8 mouse cellular contexts compared by ENCODE assay signal in genomic region chr10:79726090-79726489, GRCm38 (mm10). TPM values are rescaled to one million over a fixed set of nuclear protein-coding genes. Genes with fewer than 3 reads are reported as not detected.
DNase-seq lines count a peak whose midpoint lies in the region; ATAC-seq and TF ChIP-seq lines count a peak whose summit lies in the region.
"Had no signal": no experiment of that assay in that cellular context is flagged by ENCODE, and none has a peak within 500 bp of the region (broad histone marks: within the 10 kb centered on the region; RNA-seq: fewer than 3 reads in every experiment).

No protein-coding gene starts in this region.

- peak; percentile 90 for DNase-seq in midbrain, embryonic 11.5 days (ENCODE audit: low spot score, missing footprints)
- DNase-seq in ZHBTc4 (ENCODE audit: low read depth, low spot score) = peak; percentile 84
- DNase-seq in gastrocnemius, adult 2 months = peak; percentile 82
- no peak for DNase-seq in liver, embryonic 11.5 days (ENCODE audit: low spot score)
- peak; percentile 65 for DNase-seq in retina, postnatal 1 day
- no peak for DNase-seq in left cerebral cortex, adult 11 months (ENCODE audit: low spot score)

- H3K9ac ChIP-seq in midbrain, embryonic 11.5 days (ENCODE audit: low read length) = no peak overlapping the region
- no peak overlapping the region for H3K9ac ChIP-seq in midbrain, embryonic 13.5 days (replicated peaks)
- no peak overlapping the region for H3K9ac ChIP-seq in liver, embryonic 11.5 days (ENCODE audit: low read depth, low read length)

- H3K27ac ChIP-seq in midbrain, embryonic 11.5 days (ENCODE audit: low read depth, low read length) = no peak overlapping the region
- no peak overlapping the region for H3K27ac ChIP-seq in midbrain, embryonic 13.5 days
- no peak overlapping the region for H3K27ac ChIP-seq in gastrocnemius, adult 2 months
- no peak overlapping the region for H3K27ac ChIP-seq in liver, embryonic 11.5 days (ENCODE audit: low read depth, low read length)

- ATAC-seq in midbrain, embryonic 11.5 days (ENCODE audit: low FRiP score) = no peak
- no peak for ATAC-seq in midbrain, embryonic 13.5 days
- ATAC-seq in liver, embryonic 11.5 days (replicated peaks; ENCODE audit: low FRiP score) = peak; percentile 50

- no peak overlapping the region for H3K4me3 ChIP-seq in midbrain, embryonic 11.5 days (ENCODE audit: low read depth, low read length)
- no peak overlapping the region for H3K4me3 ChIP-seq in midbrain, embryonic 13.5 days (replicated peaks)
- H3K4me3 ChIP-seq in gastrocnemius, adult 2 months = no peak overlapping the region
- H3K4me3 ChIP-seq in liver, embryonic 11.5 days (ENCODE audit: low read depth, low read length) = no peak overlapping the region
- H3K4me3 ChIP-seq: myocyte had no signal

- H3K27me3 ChIP-seq in midbrain, embryonic 11.5 days (ENCODE audit: control insufficient read depth, insufficient read depth, low read length) = no peaks in the 10 kb centered on the region
- no peaks in the 10 kb centered on the region for H3K27me3 ChIP-seq in midbrain, embryonic 13.5 days
- H3K27me3 ChIP-seq in liver, embryonic 11.5 days (replicated peaks; ENCODE audit: control insufficient read depth, insufficient read depth, low read length) = no peaks in the 10 kb centered on the region

- no peak overlapping the region for H3K4me2 ChIP-seq in midbrain, embryonic 11.5 days
- H3K4me2 ChIP-seq in midbrain, embryonic 13.5 days (replicated peaks) = no peak overlapping the region
- no peak overlapping the region for H3K4me2 ChIP-seq in liver, embryonic 11.5 days

- TF ChIP-seq CTCF in gastrocnemius, adult 2 months (IDR thresholded peaks at IDR 0.05) = peak; percentile 74

- H3K9me3 ChIP-seq in midbrain, embryonic 11.5 days (ENCODE audit: control insufficient read depth, low read length) = no peaks in the 10 kb centered on the region
- no peaks in the 10 kb centered on the region for H3K9me3 ChIP-seq in midbrain, embryonic 13.5 days
- H3K9me3 ChIP-seq in liver, embryonic 11.5 days (ENCODE audit: control insufficient read depth, low read length) = no peaks in the 10 kb centered on the region

- 33% methylated on average over 11 of the region's 11 CpGs for WGBS in midbrain, embryonic 11.5 days
- 31% methylated on average over 11 of the region's 11 CpGs for WGBS in midbrain, embryonic 13.5 days
- 37% methylated on average over 11 of the region's 11 CpGs for WGBS in liver, embryonic 11.5 days

- intact Hi-C loops in gastrocnemius, adult 2 months (cut with DNase I) = no loop called here

- H3K36me3 ChIP-seq in midbrain, embryonic 11.5 days (ENCODE audit: control insufficient read depth, insufficient read depth, low read length) = no peaks in the 10 kb centered on the region
- peaks cover 5% of the 10 kb centered on the region; the same call in 1 of the 2 replicates for H3K36me3 ChIP-seq in midbrain, embryonic 13.5 days
- H3K36me3 ChIP-seq in liver, embryonic 11.5 days (ENCODE audit: control insufficient read depth, insufficient read depth, low read length) = no peaks in the 10 kb centered on the region

- H3K4me1 ChIP-seq in midbrain, embryonic 11.5 days (ENCODE audit: control insufficient read depth, insufficient read depth, low read length) = no peaks in the 10 kb centered on the region
- H3K4me1 ChIP-seq in midbrain, embryonic 13.5 days (replicated peaks) = no peaks in the 10 kb centered on the region
- H3K4me1 ChIP-seq in liver, embryonic 11.5 days (replicated peaks; ENCODE audit: control insufficient read depth, insufficient read depth, low read length) = no peaks in the 10 kb centered on the region

RNA-seq across cellular contexts. Expression of gene Hcn2, which starts 9.7 kb away (rescaled TPM):
- 0.22 TPM in 2 replicates for polyA plus RNA-seq in midbrain, embryonic 11.5 days (2014; fragmentation: Nextera tagmentation; extraction: Ambion mirVana)
- 0.18 and 0.43 TPM in 2 replicates for polyA plus RNA-seq in midbrain, embryonic 13.5 days (2015; fragmentation: Nextera tagmentation; extraction: Ambion mirVana)
- under 1 TPM; 0.47 to 0.84 TPM for total RNA-seq in gastrocnemius, adult 2 months (2021)
- not detected in 2 replicates for polyA plus RNA-seq in liver, embryonic 11.5 days (2014; fragmentation: Nextera tagmentation; extraction: Ambion mirVana)

RNA-seq across cellular contexts. Expression of gene Polrmt, which starts 20.3 kb away (rescaled TPM):
- polyA plus RNA-seq in midbrain, embryonic 11.5 days (2014; fragmentation: Nextera tagmentation; extraction: Ambion mirVana) = 28.5 and 31.2 TPM in 2 replicates
- 38.5 and 43.9 TPM in 2 replicates for polyA plus RNA-seq in midbrain, embryonic 13.5 days (2015; fragmentation: Nextera tagmentation; extraction: Ambion mirVana)
- 10 to 100 TPM; 27.0 to 40.8 TPM for total RNA-seq in gastrocnemius, adult 2 months (2021)
- polyA plus RNA-seq in liver, embryonic 11.5 days (2014; fragmentation: Nextera tagmentation; extraction: Ambion mirVana) = 36.5 and 41.5 TPM in 2 replicates

RNA-seq across cellular contexts. Expression of gene Bsg, which starts 21.8 kb away (rescaled TPM):
- 576 and 580 TPM in 2 replicates for polyA plus RNA-seq in midbrain, embryonic 11.5 days (2014; fragmentation: Nextera tagmentation; extraction: Ambion mirVana)
- 564 and 608 TPM in 2 replicates for polyA plus RNA-seq in midbrain, embryonic 13.5 days (2015; fragmentation: Nextera tagmentation; extraction: Ambion mirVana)
- 100 to 1,000 TPM; 650 to 652 TPM for total RNA-seq in gastrocnemius, adult 2 months (2021)
- polyA plus RNA-seq in liver, embryonic 11.5 days (2014; fragmentation: Nextera tagmentation; extraction: Ambion mirVana) = 992 and 1,001 TPM in 2 replicates

RNA-seq across cellular contexts. Expression of gene Fgf22, which starts 28.8 kb away (rescaled TPM):
- polyA plus RNA-seq in midbrain, embryonic 11.5 days (2014; fragmentation: Nextera tagmentation; extraction: Ambion mirVana) = 0.08 and 0.32 TPM in 2 replicates
- 1.1 and 1.3 TPM in 2 replicates for polyA plus RNA-seq in midbrain, embryonic 13.5 days (2015; fragmentation: Nextera tagmentation; extraction: Ambion mirVana)
- total RNA-seq in gastrocnemius, adult 2 months (2021) = not detected
- 0.23 TPM in 1 of 2 replicates, not detected in the other for polyA plus RNA-seq in liver, embryonic 11.5 days (2014; fragmentation: Nextera tagmentation; extraction: Ambion mirVana)

RNA-seq across cellular contexts. Expression of gene Gzmm, which starts 37.3 kb away (rescaled TPM):
- 0.27 and 0.58 TPM in 2 replicates for polyA plus RNA-seq in midbrain, embryonic 11.5 days (2014; fragmentation: Nextera tagmentation; extraction: Ambion mirVana)
- polyA plus RNA-seq in midbrain, embryonic 13.5 days (2015; fragmentation: Nextera tagmentation; extraction: Ambion mirVana) = 1.4 and 1.7 TPM in 2 replicates
- 1 to 10 TPM; 7.2 to 9.8 TPM for total RNA-seq in gastrocnemius, adult 2 months (2021)
- polyA plus RNA-seq in liver, embryonic 11.5 days (2014; fragmentation: Nextera tagmentation; extraction: Ambion mirVana) = 0.16 and 0.45 TPM in 2 replicates

Comparison
In these comparisons a context has a peak if more than half of its experiments do, and no peak if none do; other contexts are left out.
1. DNase-seq: peak in midbrain, embryonic 11.5 days (single experiment), ZHBTc4 (single experiment), gastrocnemius, adult 2 months (single experiment) and retina, postnatal 1 day (single experiment); none in liver, embryonic 11.5 days (single experiment) and left cerebral cortex, adult 11 months (single experiment).